Mouse (Mus musculus) midbrain, postnatal 0 days (tissue): Measurements from ENCODE around the gene Krt20. TPM values are rescaled to one million over a fixed set of nuclear protein-coding genes. Genes with fewer than 3 reads are reported as not detected.

Source experiments
- ATAC-seq: fragments of 200-750 bp; cut with Nextera tagmentation; 2 replicates; pipeline ENCODE4 v1.8.0; 2017; ENCODE audit warnings: moderate number of reproducible peaks, mild to moderate bottlenecking, moderate TSS enrichment, moderate library complexity; ENCODE audit not compliant: low FRiP score
- DNase-seq: peaks from one replicate; pipeline ENCODE4 v3.0.0-alpha.2; 2015; ENCODE audit warnings: low spot score
- H3K27ac ChIP-seq: fragments of 300-500 bp; sonication (generic); 2 replicates; pipeline ENCODE4 v1.5.1; 2014; ENCODE audit warnings: low read depth, mild to moderate bottlenecking, low read length, mixed read lengths
- H3K27me3 ChIP-seq: fragments of 300-500 bp; sonication (generic); 2 replicates; pipeline ENCODE4 v1.6.1; 2014; ENCODE audit warnings: low read length, control low read depth, mixed read lengths; ENCODE audit not compliant: insufficient read depth
- H3K36me3 ChIP-seq: fragments of 300-500 bp; sonication (generic); 2 replicates; pipeline ENCODE4 v1.6.1; 2014; ENCODE audit warnings: low read length, control low read depth, mixed read lengths; ENCODE audit not compliant: insufficient read depth
- H3K4me1 ChIP-seq: fragments of 300-500 bp; sonication (generic); 2 replicates; pipeline ENCODE4 v1.6.1; 2014; ENCODE audit warnings: mild to moderate bottlenecking, control low read depth, antibody characterized with exemption, low read length, mixed read lengths; ENCODE audit not compliant: insufficient read depth
- H3K4me2 ChIP-seq: fragments of 300-500 bp; sonication (generic); 2 replicates; pipeline ENCODE4 v1.6.1; 2014; ENCODE audit warnings: low read depth, mild to moderate bottlenecking, low read length, mixed read lengths; ENCODE audit not compliant: poor library complexity, severe bottlenecking
- H3K4me3 ChIP-seq: fragments of 300-500 bp; sonication (generic); 2 replicates; pipeline ENCODE4 v1.5.1; 2014; ENCODE audit warnings: low read depth, mild to moderate bottlenecking, low read length, moderate library complexity
- H3K9ac ChIP-seq: fragments of 300-500 bp; sonication (generic); replicated peaks from 2 replicates; pipeline ENCODE4 v1.6.1; 2014; ENCODE audit warnings: mild to moderate bottlenecking, low read length, moderate library complexity, mixed read lengths; ENCODE audit not compliant: poor library complexity, severe bottlenecking
- H3K9me3 ChIP-seq: fragments of 300-500 bp; sonication (generic); 2 replicates; pipeline ENCODE4 v1.6.1; 2016; ENCODE audit warnings: low read length, control low read depth
- CTCF ChIP-seq: IDR thresholded peaks from 2 replicates; pipeline ENCODE4 v1.5.1; 2016; ENCODE audit warnings: antibody characterized with exemption, mild to moderate bottlenecking
- WGBS: fragments of 180-500 bp; shearing (Covaris S2); extraction: QIAGEN DNeasy Blood & Tissue Kit; methylation state at CpG from one replicate; pipeline ENCODE4 v1.1.7; 2014; 5-methylcytosine and 5-hydroxymethylcytosine counted together
- polyA plus RNA-seq: library from polyadenylated mRNA; unstranded; fragments of >200 nt; fragmentation: Nextera tagmentation; extraction: Ambion mirVana; gene quantifications from 2 replicates; pipeline ENCODE4 v1.2.1, GENCODE M21; 2015
- total RNA-seq: library from RNA; depleted of rRNA; stranded (reverse); fragments of >200 nt; gene quantifications from 2 replicates; pipeline ENCODE4 v1.2.3, GENCODE M21; 2014

The Krt20 gene
- total and polyA plus RNA-seq, 2 experiments from 2014 or later, result 0.36 TPM; not detected in 1

DNA sequence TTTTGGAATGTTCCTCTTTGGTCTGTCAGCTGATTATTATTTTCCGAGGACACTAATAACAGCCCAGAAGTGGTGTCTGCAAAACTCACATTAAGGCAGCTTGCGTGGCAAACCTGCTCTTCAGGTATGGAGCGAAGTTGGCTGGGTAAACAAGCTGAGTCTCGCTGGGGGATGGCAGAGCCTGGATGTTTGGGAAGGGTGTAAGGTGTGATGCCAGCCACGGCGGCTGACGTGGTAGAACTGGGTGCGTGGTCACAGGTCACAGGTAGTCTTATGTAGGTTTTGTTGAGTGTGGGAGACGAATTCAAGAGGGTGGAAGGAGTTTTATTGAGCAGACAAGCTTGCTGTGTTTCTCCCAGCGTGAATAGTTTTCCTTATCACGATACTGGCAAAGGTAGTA, 30.6 kb upstream of the Krt20 start:
- ATAC-seq (no peak), DNase-seq (no peak)
- no peak overlapping the region for H3K4me2 ChIP-seq
- H3K27me3 ChIP-seq, result no peaks in the 10 kb centered on the region
- no peaks in the 10 kb centered on the region; the same call in 1 of the 2 replicates for H3K4me1 ChIP-seq
- WGBS, result 89% methylated on average over 11 of the region's 11 CpGs
- no peak overlapping the region for H3K9ac ChIP-seq
- no peak overlapping the region for H3K4me3 ChIP-seq
- no peaks in the 10 kb centered on the region for H3K9me3 ChIP-seq
- no peaks in the 10 kb centered on the region for H3K36me3 ChIP-seq
- no peak overlapping the region for H3K27ac ChIP-seq
- no peak for TF ChIP-seq CTCF

DNA sequence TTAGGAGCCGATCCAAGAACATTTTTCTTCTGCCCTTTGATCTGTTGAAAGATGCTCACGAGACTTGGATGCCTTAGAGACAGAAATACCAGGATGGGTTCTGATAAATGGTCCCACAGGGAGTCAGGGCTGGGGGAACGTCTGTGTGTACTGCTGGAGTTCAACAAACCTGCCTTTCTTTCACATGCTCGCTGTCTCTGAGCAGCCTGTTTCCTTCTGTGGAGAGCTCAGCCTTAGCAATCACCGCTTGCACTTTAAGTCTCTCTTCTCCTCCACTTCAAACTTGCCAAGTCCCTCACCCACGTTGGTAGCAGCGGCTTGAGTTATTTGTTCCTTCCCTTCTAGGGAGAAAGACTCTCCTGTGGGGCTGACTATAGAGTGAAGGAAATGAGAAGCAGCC, 28.4 kb upstream of the Krt20 start:
- no peaks in the 10 kb centered on the region for H3K9me3 ChIP-seq
- no peak for DNase-seq

DNA sequence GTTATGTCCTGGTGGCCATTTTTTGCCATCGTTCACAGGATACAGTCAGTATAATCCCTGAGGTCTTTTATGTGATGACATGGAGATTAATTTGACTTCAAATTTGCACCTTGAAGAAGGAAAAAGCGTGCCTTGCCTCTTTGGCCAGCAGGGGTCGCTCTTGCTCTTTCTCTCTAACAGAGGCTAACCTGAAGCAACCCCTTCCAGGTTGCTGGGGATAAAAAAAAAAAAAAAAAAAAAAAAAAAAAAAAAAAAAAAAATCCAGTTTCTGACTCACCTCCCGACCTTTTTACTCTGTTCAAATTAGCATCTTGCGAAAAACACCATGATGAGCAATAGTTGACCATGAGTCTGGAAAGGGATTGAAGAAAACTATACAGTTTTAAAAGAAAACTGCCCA, 26.9 kb upstream of the Krt20 start:
- H3K27ac ChIP-seq, result no peak overlapping the region
- H3K4me2 ChIP-seq, result no peak overlapping the region
- no peak for ATAC-seq
- no peaks in the 10 kb centered on the region for H3K36me3 ChIP-seq
- TF ChIP-seq CTCF, result peak; percentile 86
- no peak overlapping the region for H3K9ac ChIP-seq
- no peak overlapping the region for H3K4me3 ChIP-seq
- WGBS, result 7% methylated on average over 5 of the region's 5 CpGs
- peak; percentile 91 for DNase-seq
- H3K4me1 ChIP-seq, result no peaks in the 10 kb centered on the region; the same call in 1 of the 2 replicates
- no peaks in the 10 kb centered on the region for H3K9me3 ChIP-seq
- no peaks in the 10 kb centered on the region for H3K27me3 ChIP-seq

More for the DNA sequence above, 28.4 kb upstream of the Krt20 start:
- no peak for ATAC-seq
- TF ChIP-seq CTCF, result no peak
- H3K4me1 ChIP-seq, result no peaks in the 10 kb centered on the region; the same call in 1 of the 2 replicates
- H3K9ac ChIP-seq, result no peak overlapping the region
- no peak overlapping the region for H3K4me3 ChIP-seq
- H3K36me3 ChIP-seq, result no peaks in the 10 kb centered on the region
- H3K27ac ChIP-seq, result no peak overlapping the region
- no peaks in the 10 kb centered on the region for H3K27me3 ChIP-seq
- 30% methylated on average over 7 of the region's 7 CpGs for whole genome bisulfite sequencing
- H3K4me2 ChIP-seq, result no peak overlapping the region

DNA sequence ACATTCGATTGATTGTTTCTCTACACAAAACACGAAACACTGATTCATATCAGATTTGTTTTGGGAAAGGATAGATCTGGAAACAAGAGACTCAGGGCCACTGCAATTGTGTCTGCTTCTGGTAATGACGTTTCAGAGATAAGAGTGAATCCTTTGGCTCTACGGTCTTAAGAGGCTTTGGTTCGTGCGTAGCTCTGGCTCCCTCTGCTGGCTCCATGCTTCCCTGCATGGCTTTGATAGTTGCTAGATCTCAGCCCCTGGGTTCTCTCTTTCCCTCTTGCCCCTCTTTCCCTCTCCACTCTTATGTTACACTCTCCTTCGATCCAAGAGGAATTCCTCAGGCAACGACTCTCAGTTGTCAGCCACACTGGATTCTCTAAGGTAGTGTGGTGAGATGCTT, 25.2 kb upstream of the Krt20 start:
- no peaks in the 10 kb centered on the region; the same call in 1 of the 2 replicates for H3K4me1 ChIP-seq
- H3K27me3 ChIP-seq, result no peaks in the 10 kb centered on the region
- ATAC-seq (no peak), DNase-seq (peak; percentile 89)
- no peak overlapping the region for H3K4me2 ChIP-seq
- no peak overlapping the region for H3K4me3 ChIP-seq
- TF ChIP-seq CTCF, result peak; percentile 99
- H3K9me3 ChIP-seq, result no peaks in the 10 kb centered on the region
- no peaks in the 10 kb centered on the region for H3K36me3 ChIP-seq
- H3K9ac ChIP-seq, result no peak overlapping the region
- 13% methylated on average over 8 of the region's 8 CpGs for WGBS
- H3K27ac ChIP-seq, result no peak overlapping the region

DNA sequence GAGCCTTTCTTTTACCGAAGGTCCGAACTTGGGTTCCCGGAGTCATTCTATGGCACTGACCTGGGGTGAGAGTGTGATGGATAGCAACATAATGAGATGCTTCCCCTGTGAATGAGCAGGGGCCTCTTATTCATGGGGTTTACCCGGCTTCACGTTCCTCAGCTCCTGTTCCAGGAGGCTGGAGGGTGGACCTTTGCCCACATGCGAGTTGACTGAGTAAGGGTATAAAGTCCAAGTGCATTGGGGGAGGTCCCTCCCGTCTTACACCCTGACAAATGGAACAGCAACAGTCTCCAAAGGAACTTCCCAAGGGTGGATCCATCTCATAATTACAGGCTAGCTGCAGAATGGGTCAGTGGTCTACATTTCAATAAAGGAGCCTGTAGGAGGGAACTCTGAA, 23.8 kb upstream of the Krt20 start:
- ATAC-seq, result no peak
- Histone ChIP-seq H3K27ac (no peak overlapping the region), H3K9ac (no peak overlapping the region), H3K4me1 (no peaks in the 10 kb centered on the region; the same call in 1 of the 2 replicates), H3K4me3 (no peak overlapping the region), H3K27me3 (no peaks in the 10 kb centered on the region), H3K9me3 (no peaks in the 10 kb centered on the region), H3K36me3 (no peaks in the 10 kb centered on the region), H3K4me2 (no peak overlapping the region)
- DNase-seq, result no peak
- no peak for TF ChIP-seq CTCF
- WGBS, result 73% methylated on average over 7 of the region's 7 CpGs

DNA sequence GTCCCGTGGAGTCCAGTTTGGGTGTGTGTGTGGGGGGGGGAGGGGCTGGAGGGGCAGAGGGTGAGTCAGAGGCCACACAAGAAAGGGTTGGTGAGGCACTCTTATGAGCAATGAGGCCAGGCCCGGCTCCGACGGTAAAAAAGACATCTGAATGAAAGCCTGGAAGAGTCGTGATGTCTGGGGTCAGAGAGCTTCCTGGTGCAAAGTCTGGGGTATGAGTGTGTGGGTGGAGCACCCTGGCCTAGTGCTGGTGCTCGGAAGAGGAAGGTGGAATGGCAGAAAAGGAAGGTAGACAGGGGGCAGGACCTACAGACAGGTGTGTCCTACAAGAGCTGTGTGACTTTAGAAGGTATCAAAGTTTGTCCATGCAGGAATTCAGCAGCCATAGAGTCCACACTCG, 20.9 kb upstream of the Krt20 start:
- Histone ChIP-seq H3K4me1 (no peaks in the 10 kb centered on the region), H3K27ac (no peak overlapping the region), H3K9me3 (no peaks in the 10 kb centered on the region), H3K4me2 (no peak overlapping the region), H3K27me3 (no peaks in the 10 kb centered on the region), H3K4me3 (no peak overlapping the region), H3K36me3 (no peaks in the 10 kb centered on the region), H3K9ac (no peak overlapping the region)
- WGBS, result 67% methylated on average over 7 of the region's 7 CpGs
- ATAC-seq (no peak), DNase-seq (no peak)
- no peak for TF ChIP-seq CTCF
